Mouse (Mus musculus): Measurements from ENCODE around the gene Atf7. TPM values are rescaled to one million over a fixed set of nuclear protein-coding genes. Genes with fewer than 3 reads are reported as not detected.
A peak's percentile ranks its signal among the peaks of the same experiment; 100 is the strongest.
"Not testable (repeated sequence)": the region's sequence is repeated elsewhere in the genome, so short reads cannot be mapped to it uniquely, and the experiment has no call there.

The Atf7 gene
- total RNA-seq (2021) = 10 to 100 TPM; 24.5 to 29.6 TPM
- long read RNA-seq, experiment 1, full-length matches to known transcripts = 2 of 4 reads
- long read RNA-seq, experiment 1, partial matches to known transcripts = 0 of 4 reads
- long read RNA-seq, experiment 1, other reads (novel, unspliced or antisense) = 2 of 4 reads
- long read RNA-seq, experiment 2, partial matches to known transcripts = 2 of 3 reads
- long read RNA-seq, experiment 2, other reads (novel, unspliced or antisense) = 1 of 3 reads

- intact Hi-C loops (cut with DNase I) = loop anchor here (2.0 kb wide), 1 partner anchor 46 kb away; no protein-coding TSS in a partner anchor
- peak; percentile 98 to 99 for DNase-seq (ENCODE audit: low spot score in 2 of 2)
Measured at GRCm38 (mm10) chr15:102624970-102625686, at the start of gene Atf7, which contains the start of gene Gm28047. TSS of gene Atf7 (minus strand) at chr15:102625464. TSS of gene Gm28047 (minus strand) at chr15:102625067.

- intact Hi-C loops (cut with DNase I) = loop anchor here (5.0 kb wide), 1 partner anchor 91 kb away; no protein-coding TSS in a partner anchor
Measured at GRCm38 (mm10) chr15:102673548-102673947, 48.3 kb upstream of the Atf7 start.

GRCm38 (mm10) chr15:102672215-102673071 is 47.2 kb upstream of the Atf7 start, which contains the start of gene Atp5g2:
TSS of gene Atp5g2 (minus strand) at chr15:102672352.
- intact Hi-C loops (cut with DNase I) = loop anchor here (5.0 kb wide), 1 partner anchor 90 kb away; no protein-coding TSS in a partner anchor
- DNase-seq (ENCODE audit: low spot score in 2 of 2) = peak in 1 of 2 experiments; percentile 50

More at GRCm38 (mm10) chr15:102673548-102673947, 48.3 kb upstream of the Atf7 start:
- DNase-seq (ENCODE audit: low spot score in 2 of 2) = peak; percentile 70 to 88

- intact Hi-C loops (cut with DNase I) = loop anchor here (2.0 to 5.0 kb wide), 2 partner anchors 47 to 89 kb away; partner anchors contain the start of genes Atf7 and Gm28047
- DNase-seq (ENCODE audit: low spot score in 2 of 2) = peak; percentile 61 to 69
Measured at GRCm38 (mm10) chr15:102671721-102672214, 46.5 kb upstream of the Atf7 start.

- DNase-seq (ENCODE audit: low spot score in 2 of 2) = peak; percentile 98 to 99
- intact Hi-C loops (cut with DNase I) = loop anchor here (2.0 to 5.0 kb wide), 2 partner anchors 46 to 89 kb away; partner anchors contain the start of genes Atf7 and Gm28047
Measured at GRCm38 (mm10) chr15:102670767-102671575, 45.7 kb upstream of the Atf7 start.

- intact Hi-C loops (cut with DNase I) = loop anchor here (2.0 to 5.0 kb wide), 2 partner anchors 45 to 88 kb away; partner anchors contain the start of genes Atf7 and Gm28047
- DNase-seq (ENCODE audit: low spot score in 2 of 2) = no peak
Measured at GRCm38 (mm10) chr15:102670281-102670680, 45.0 kb upstream of the Atf7 start.

- intact Hi-C loops (cut with DNase I) = no loop called here
- DNase-seq (ENCODE audit: low spot score in 2 of 2) = no peak
Measured at GRCm38 (mm10) chr15:102669571-102669970, 44.3 kb upstream of the Atf7 start.

- peak; percentile 61 for DNase-seq (ENCODE audit: low spot score in 2 of 2)
- intact Hi-C loops (cut with DNase I) = no loop called here
Measured at GRCm38 (mm10) chr15:102665494-102665893, 40.2 kb upstream of the Atf7 start.

GRCm38 (mm10) chr15:102663825-102664224 is 38.6 kb upstream of the Atf7 start:
- no peak for DNase-seq (ENCODE audit: low spot score in 2 of 2)
- intact Hi-C loops (cut with DNase I) = no loop called here

- intact Hi-C loops (cut with DNase I); DNase-seq (ENCODE audit: low spot score in 2 of 2): not testable (repeated sequence)
Measured at GRCm38 (mm10) chr15:102662601-102663000, 37.3 kb upstream of the Atf7 start.

- intact Hi-C loops (cut with DNase I) = loop anchor here (1.0 to 5.0 kb wide), 3 partner anchors 22 to 111 kb away; no protein-coding TSS in a partner anchor
- DNase-seq (ENCODE audit: low spot score in 2 of 2) = peak; percentile 27 to 66
Measured at GRCm38 (mm10) chr15:102657926-102658381, 32.7 kb upstream of the Atf7 start.

- peak in 1 of 2 experiments; percentile 31 for DNase-seq (ENCODE audit: low spot score in 2 of 2)
- intact Hi-C loops (cut with DNase I) = loop anchor here (1.0 to 5.0 kb wide), 3 partner anchors 20 to 109 kb away; no protein-coding TSS in a partner anchor
Measured at GRCm38 (mm10) chr15:102656658-102657057, 31.4 kb upstream of the Atf7 start.

- DNase-seq (ENCODE audit: low spot score in 2 of 2); intact Hi-C loops (cut with DNase I): not testable (repeated sequence)
Measured at GRCm38 (mm10) chr15:102651928-102652660, 26.8 kb upstream of the Atf7 start.

GRCm38 (mm10) chr15:102651107-102651506 is 25.8 kb upstream of the Atf7 start:
- no peak for DNase-seq (ENCODE audit: low spot score in 2 of 2)
- intact Hi-C loops (cut with DNase I) = no loop called here

GRCm38 (mm10) chr15:102635817-102636216 is 10.6 kb upstream of the Atf7 start:
- peak; percentile 59 to 88 for DNase-seq (ENCODE audit: low spot score in 2 of 2)
- intact Hi-C loops (cut with DNase I) = loop anchor here (1.0 kb wide), 1 partner anchor 21 kb away; no protein-coding TSS in a partner anchor

- intact Hi-C loops (cut with DNase I) = no loop called here
- DNase-seq (ENCODE audit: low spot score in 2 of 2) = no peak
Measured at GRCm38 (mm10) chr15:102634684-102635083, 9.4 kb upstream of the Atf7 start.

GRCm38 (mm10) chr15:102625687-102626055 is 407 bp upstream of the Atf7 start:
- DNase-seq (ENCODE audit: low spot score in 2 of 2) = peak in 1 of 2 experiments; percentile 47
- intact Hi-C loops (cut with DNase I) = loop anchor here (2.0 kb wide), 1 partner anchor 45 kb away; no protein-coding TSS in a partner anchor

Data from left cerebral cortex, postnatal 14 days (tissue).